Mouse (Mus musculus) heart, postnatal 36 days (tissue): ENCODE data around the gene Scly. TPM values are rescaled to one million over a fixed set of nuclear protein-coding genes. Genes with fewer than 3 reads are reported as not detected.

Experiments used
- DNase-seq, 2 experiments: peaks; one replicate each; pipeline ENCODE4 v3.0.0; 2021 to 2022
- intact Hi-C: fragments of 180-260 bp; cut with DNase I; formaldehyde crosslinking; loops from one replicate; pipeline ENCODE4 v1.15.1; 2025
- total RNA-seq, 2 experiments: library from RNA; stranded (reverse); gene quantifications; 2 replicates each; pipeline ENCODE4 v1.2.3; 2021

The Scly gene
- total RNA-seq, 2 experiments from 2014 or later, result 13.9 to 15.1 TPM

DNA sequence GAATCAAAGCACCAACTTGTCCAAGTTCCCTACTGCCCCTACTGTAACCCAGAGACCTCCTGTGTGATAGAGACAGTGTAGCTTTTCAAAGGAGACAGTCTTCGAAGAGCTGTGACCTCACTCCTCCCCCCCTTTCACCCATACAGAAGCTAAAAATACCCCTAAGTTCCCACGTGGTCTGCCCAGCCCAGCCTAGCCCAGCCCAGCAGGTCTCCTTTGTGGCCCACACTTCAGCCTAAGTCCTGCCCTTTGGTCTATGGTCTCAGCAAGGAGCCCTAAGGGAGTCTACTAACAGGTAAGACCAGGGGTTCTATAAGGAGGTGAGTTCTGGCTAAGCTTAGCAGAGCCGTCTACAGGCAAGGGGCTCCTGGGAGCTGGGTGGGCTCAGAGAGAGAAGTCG, 52.7 kb downstream of the Scly start, which contains the start of gene Klhl30:
TSS of gene Klhl30 (plus strand) at position 176 of the 400 bp plus-strand sequence.
- intact Hi-C loops, result no loop called here
- peak; percentile 19 to 31 for DNase-seq

DNA sequence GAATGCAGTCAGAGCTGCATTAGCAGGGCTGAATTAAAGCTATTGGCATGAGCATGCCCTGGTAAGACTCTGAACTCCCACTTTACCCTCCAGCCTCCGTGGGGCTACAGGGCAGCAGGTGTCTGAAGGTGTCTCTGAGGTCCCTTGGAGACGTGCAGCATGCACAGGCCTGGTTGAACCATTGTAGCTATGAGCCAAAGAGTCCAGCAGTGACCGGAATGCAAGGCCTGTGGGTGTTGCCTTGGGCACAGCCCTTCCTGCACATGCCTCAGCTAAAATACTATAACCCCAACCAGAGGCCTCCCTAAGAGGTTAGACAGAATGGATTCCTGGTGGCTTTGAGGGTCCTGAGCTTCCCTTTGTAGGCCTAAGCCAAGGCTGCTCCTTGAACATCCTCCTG, 53.1 kb downstream of the Scly start:
- intact Hi-C loops, result no loop called here
- DNase-seq, result no peak

DNA sequence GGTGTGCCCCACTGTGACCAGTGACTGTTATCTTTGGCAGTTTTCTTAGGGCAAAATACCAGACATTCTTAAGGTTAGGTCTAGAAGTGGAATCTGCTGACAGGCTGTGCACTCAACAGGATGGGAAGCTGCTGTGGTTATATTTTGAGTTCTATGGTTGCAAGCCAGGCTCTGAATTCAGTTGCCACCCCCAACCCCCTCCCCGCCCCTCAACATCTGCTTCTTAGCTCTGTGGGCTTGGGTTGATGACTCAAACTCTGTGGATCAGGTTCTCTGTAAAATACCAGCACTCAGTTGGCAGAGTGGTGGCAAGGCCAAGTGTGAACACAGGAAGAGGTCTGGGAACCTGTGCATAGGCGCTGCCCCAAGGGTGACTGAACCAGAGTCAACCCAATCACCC, 54.1 kb downstream of the Scly start:
- no peak for DNase-seq
- intact Hi-C loops, result no loop called here

DNA sequence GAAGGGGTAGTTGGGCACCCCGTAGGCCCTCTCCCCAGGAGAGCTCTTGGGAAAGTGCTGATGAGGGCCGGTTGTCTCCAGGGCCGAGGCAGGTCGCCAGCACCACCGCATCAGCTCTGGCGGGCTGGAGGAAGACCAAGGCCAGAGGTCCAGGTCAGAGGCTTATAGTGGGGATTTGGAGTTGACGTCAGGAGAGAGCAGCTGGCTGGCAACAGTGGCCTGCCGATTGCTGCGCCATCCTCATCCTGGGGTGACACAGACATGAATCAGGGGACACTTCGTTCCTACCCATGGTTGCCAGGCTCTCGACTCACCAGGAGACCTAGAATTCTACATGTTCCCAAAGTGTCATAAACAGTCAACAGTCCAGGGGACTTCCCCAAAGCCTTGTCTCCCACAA, 58.0 kb downstream of the Scly start:
- no peak for DNase-seq
- intact Hi-C loops, result no loop called here

DNA sequence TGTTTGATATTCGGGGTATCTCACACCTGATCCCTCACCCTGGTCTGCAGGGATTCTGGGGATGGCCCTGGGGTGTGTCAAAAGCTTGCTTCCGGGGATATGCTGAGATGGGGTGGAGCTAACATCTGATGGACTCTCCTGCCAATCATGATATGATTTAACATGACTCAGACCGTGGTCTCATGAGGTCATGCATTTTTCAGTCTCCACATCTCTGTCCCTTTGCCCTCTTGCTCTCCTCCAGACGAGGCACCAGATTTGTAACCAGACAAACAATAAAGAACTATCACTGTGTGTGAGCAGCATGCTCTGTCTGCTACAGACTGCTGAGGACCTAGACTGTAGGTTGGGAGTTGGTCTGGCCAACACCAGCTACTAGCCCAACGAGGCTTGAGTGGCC, 64.0 kb downstream of the Scly start:
- intact Hi-C loops, result no loop called here
- DNase-seq, result no peak

DNA sequence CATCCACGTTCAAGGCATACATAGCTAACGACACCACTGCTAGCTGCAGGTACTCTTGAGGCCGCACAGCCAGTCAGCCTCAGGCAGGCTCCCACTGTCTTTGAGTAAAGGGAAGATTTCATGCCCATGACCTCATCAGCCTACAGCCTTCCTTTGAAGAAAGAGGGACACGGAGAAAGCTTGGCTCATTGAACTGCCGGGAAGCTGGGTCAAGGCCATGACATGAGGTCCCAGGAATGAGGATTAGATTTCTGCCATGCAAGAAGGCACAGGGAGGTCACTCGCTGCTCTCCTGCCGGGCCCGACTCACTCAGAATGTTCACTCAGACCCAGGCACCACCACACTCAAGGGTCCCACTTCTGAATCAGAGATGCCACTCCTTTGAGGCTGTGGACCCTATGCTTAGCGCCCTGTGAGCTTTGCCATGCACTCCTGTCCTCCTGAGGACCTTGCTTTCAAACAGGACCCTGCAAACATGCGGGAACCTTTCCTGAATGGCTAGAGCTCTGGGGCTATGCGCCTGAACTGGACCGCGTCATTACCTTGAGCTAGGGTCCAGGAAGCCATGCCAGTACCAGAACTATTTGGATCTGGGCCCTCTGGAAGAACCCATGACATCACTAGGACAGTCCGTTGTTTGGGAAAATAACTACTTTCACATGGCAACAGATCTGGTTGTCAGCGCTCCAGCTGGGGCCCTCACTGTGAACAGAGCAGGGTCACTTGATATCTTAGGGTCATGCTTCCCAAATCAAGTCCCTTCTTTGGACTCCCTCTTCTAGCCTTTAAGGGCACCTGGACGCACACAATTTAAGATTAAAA, 66.9 kb downstream of the Scly start:
- intact Hi-C loops, result loop anchor here (5.0 kb wide), 1 partner anchor 117 kb away; no protein-coding TSS in a partner anchor
- DNase-seq, result no peak

DNA sequence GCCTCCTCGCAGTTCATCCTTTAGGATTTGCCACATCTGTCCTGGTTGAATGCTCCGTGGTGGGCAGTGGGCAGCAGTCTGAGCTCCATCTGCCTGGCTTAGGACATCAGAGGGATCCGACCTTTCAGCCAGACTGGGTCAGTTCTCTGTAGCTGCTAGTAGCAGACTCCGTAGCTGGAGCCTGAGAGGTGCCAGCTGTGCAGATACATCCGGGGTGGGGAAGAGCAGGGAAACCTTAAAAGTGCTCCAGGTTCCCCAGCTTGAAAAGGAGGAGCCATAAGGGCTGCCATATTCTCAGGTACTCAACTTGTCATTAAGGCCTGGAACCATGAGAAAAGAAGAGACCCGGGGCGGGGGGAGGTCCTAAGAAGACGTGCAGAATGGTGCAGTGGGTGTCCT, 67.7 kb downstream of the Scly start:
- intact Hi-C loops, result loop anchor here (5.0 kb wide), 1 partner anchor 116 kb away; no protein-coding TSS in a partner anchor
- no peak for DNase-seq

DNA sequence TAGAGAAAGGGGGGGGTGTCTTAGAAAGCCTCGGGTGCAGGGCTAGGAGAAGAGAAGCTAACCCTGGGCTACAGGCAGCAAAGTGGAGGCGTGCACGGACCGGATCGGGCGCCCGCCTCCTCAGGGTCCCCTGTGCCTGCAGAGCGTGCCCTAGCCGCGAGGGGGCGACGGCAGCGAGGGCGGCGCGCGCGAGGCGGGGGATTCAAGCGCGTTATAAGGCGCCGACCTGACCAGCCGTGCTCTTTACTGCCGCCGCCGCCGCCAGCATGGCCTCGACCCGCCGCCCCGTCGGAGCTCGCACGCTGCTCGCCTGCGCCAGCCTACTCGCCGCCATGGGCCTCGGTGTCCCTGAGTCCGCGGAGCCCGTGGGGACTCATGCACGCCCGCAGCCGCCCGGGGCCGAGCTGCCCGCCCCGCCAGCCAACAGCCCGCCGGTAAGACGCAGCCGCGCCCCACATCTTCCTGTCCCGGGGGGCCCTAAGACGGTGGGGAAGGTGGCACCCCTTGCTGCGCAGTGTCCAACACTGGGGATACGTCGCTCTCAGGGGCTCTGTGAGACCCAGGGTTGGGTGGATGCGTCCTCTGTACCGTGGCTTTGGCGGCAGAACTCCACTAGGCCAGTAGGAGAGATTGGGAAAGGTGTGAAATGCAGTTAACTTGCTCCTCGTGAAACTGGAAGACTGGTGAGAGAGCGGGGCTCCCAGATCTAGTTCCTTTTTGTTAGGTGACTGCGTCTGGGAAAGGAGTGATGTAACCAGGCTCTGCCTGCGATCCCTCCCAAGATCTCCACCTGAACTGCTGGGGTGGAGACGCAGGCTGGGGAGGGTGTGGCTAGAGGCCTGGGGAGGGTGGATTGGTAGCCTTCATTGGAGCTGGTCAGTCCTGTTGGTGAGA, 68.3 kb downstream of the Scly start, which contains the start of gene Erfe:
TSS of gene Erfe (plus strand) at position 216 of the 894 bp plus-strand sequence.
- DNase-seq, result peak; percentile 74 to 77
- intact Hi-C loops, result loop anchor here (5.0 kb wide), 1 partner anchor 116 kb away; no protein-coding TSS in a partner anchor

DNA sequence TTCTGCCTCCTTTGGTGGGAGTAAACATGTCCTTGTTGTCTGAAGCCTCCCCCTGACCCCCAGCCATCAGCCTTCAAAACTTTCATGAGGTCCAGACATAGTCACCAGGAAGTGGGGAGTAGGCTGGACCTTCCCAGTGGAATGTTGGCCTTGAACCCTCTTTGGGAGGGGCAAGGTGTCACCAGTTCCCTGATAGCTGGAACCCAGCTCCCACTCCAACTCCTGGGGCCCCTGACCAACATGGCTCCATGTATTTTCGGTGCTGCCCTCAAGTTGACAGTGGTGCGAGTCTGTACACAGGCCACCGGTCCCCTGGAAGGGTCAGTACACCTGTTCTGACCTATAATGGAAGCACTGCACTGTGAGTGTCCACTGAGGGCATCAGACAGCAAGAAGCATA, 69.2 kb downstream of the Scly start:
- intact Hi-C loops, result loop anchor here (5.0 kb wide), 1 partner anchor 115 kb away; no protein-coding TSS in a partner anchor
- DNase-seq, result no peak

DNA sequence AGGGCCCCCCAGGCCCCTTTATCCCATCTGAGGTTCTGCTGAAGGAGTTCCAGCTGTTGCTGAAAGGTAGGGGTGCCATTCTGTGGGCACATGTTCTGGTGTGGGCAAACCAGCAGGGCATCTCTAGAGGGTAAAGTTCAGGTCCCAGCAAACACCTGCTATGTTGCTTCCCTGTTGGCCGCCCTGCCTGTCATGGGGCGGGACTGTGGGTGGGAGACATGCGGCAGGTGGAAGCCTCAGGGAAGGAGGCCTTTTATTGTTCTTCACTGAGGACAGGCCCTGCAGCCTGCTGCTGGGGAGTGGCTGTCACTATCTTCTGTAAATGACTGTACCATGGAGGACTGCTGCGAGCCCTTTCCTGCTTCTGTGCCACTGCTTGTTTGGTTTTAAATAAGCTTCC, 71.3 kb downstream of the Scly start:
- no peak for DNase-seq
- intact Hi-C loops, result loop anchor here (5.0 kb wide), 1 partner anchor 113 kb away; no protein-coding TSS in a partner anchor

DNA sequence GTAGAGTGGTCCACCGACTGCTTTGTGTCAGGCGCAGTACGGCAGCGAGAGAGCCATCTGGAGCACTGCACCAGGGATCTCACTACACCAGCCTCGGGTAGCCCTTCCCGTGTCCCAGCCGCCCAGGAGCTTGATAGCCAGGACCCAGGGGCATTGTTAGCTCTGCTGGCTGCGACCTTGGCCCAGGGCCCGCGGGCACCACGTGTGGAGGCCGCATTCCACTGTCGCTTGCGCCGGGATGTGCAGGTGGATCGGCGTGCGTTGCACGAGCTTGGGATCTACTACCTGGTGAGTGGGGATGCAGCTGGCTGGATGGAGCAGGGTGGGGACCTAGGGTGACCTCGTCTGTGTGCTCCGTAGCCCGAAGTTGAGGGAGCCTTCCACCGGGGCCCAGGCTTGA, 71.9 kb downstream of the Scly start:
- intact Hi-C loops, result no loop called here
- no peak for DNase-seq

Other genes with a start within 250 kb of the Scly start
- gene Rbm44, start 153.2 kb upstream of the Scly start, total RNA-seq, result not detected
- gene Ramp1, start 118.5 kb upstream of the Scly start, total RNA-seq, result 10 to 100 TPM in 1 of 2 experiments, 1 to 10 TPM in 1; 6.4 to 11.0 TPM
- gene Ube2f, start 48.0 kb upstream of the Scly start, total RNA-seq, result 10 to 100 TPM; 45.1 to 50.0 TPM
- gene Espnl, start 23.7 kb downstream of the Scly start, total RNA-seq, result under 1 TPM in 1 of 2 experiments, not detected in 1; 0.05 TPM
- 10 to 100 TPM; 36.6 to 48.8 TPM for gene Klhl30, start 52.7 kb downstream of the Scly start, total RNA-seq
- not detected for gene Erfe, start 68.1 kb downstream of the Scly start, total RNA-seq
- gene Ilkap, start 100.5 kb downstream of the Scly start, total RNA-seq, result 10 to 100 TPM; 47.4 to 51.9 TPM
- gene Hes6, start 115.7 kb downstream of the Scly start, total RNA-seq, result 10 to 100 TPM; 18.0 to 20.1 TPM
- 10 to 100 TPM in 1 of 2 experiments, 1 to 10 TPM in 1; 7.9 to 13.5 TPM for gene Per2, start 161.0 kb downstream of the Scly start, total RNA-seq
- gene Traf3ip1, start 196.3 kb downstream of the Scly start, total RNA-seq, result 1 to 10 TPM; 4.6 to 5.4 TPM
- 10 to 100 TPM; 17.0 to 21.0 TPM for gene Asb1, start 242.2 kb downstream of the Scly start, total RNA-seq